ENCODE assay signal across 8 mouse cellular contexts in the genomic region with DNA sequence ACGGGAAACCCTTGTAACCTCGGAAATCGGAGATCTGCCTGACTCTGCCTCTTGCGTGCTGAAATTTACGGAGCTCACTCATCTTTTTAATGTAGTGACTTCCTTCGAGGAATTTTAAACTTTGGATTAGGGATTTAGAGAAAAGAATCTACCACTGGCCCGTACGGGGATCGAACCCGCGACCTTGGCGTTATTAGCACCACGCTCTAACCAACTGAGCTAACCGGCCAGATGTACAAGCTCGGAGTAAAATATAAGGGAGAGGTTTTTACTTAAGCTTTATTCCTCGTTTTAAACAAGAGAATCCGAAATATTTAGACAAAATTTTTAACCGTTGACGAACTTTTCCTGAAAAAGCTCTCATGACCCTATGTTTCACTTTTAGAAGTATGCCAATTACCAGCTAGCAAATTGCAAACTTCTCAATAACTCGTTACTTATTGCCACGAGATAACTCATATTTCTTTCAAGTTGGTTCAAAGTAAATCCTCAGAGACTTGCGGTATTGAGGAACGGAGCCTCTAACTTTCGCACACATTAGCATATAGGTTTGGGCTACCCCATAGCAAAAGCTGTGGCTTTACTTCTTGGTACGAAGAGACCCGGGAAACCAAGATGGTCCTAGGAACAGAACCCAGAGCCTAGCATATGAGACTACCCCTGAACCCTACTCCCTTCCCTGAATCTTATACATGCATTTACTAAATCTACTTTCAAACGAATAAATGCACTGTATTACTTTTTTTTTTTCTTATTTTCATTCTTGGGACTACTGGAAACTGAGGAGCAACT. TPM values are rescaled to one million over a fixed set of nuclear protein-coding genes. Genes with fewer than 3 reads are reported as not detected.
DNase-seq lines count a peak whose midpoint lies in the region; ATAC-seq and TF ChIP-seq lines count a peak whose summit lies in the region.

No protein-coding gene starts in this region.

- H3K27ac ChIP-seq in lung, embryonic 14.5 days (ENCODE audit: low read depth): no peak overlapping the region
- no peak overlapping the region for H3K27ac ChIP-seq in bone marrow, adult 2 months (ENCODE audit: control insufficient read depth, insufficient read depth, low read depth, low read length, poor library complexity)
- H3K27ac ChIP-seq in forebrain, embryonic 16.5 days (ENCODE audit: low read length): no peak overlapping the region
- H3K27ac ChIP-seq in intestine, postnatal 0 days (ENCODE audit: low read depth, low read length): no peak overlapping the region
- H3K27ac ChIP-seq in liver, embryonic 12.5 days: peak overlapping the region; percentile 15; the same call in 1 of the 2 replicates
- H3K27ac ChIP-seq in neural tube, embryonic 14.5 days (ENCODE audit: low read depth, low read length): no peak overlapping the region

- H3K9me3 ChIP-seq in lung, embryonic 14.5 days (ENCODE audit: low read depth, low read length): no peaks in the 10 kb centered on the region
- H3K9me3 ChIP-seq in forebrain, embryonic 16.5 days (ENCODE audit: control insufficient read depth, low read length): peaks cover 3% of the 10 kb centered on the region; the same call in 1 of the 2 replicates
- no peaks in the 10 kb centered on the region for H3K9me3 ChIP-seq in intestine, postnatal 0 days (ENCODE audit: control insufficient read depth)
- H3K9me3 ChIP-seq in liver, embryonic 12.5 days (replicated peaks): no peaks in the 10 kb centered on the region
- H3K9me3 ChIP-seq in neural tube, embryonic 14.5 days (ENCODE audit: control insufficient read depth, low read length): no peaks in the 10 kb centered on the region

- no peaks in the 10 kb centered on the region for H3K36me3 ChIP-seq in lung, embryonic 14.5 days (ENCODE audit: insufficient read depth)
- H3K36me3 ChIP-seq in forebrain, embryonic 16.5 days (ENCODE audit: control insufficient read depth, insufficient read depth): no peaks in the 10 kb centered on the region
- H3K36me3 ChIP-seq in intestine, postnatal 0 days (ENCODE audit: control insufficient read depth, insufficient read depth): no peaks in the 10 kb centered on the region
- H3K36me3 ChIP-seq in liver, embryonic 12.5 days: no peaks in the 10 kb centered on the region
- no peaks in the 10 kb centered on the region for H3K36me3 ChIP-seq in neural tube, embryonic 14.5 days (ENCODE audit: control insufficient read depth, insufficient read depth, low read length)

- peak; percentile 87 for DNase-seq in lung, embryonic 14.5 days
- DNase-seq in lung, adult 18-20 months: no peak
- DNase-seq in gastrocnemius, adult 8-10 months (ENCODE audit: low spot score in 2 of 2): no peak

- no peak for TF ChIP-seq CTCF in lung, embryonic 14.5 days (IDR thresholded peaks at IDR 0.05; ENCODE audit: low read depth)
- TF ChIP-seq CTCF in bone marrow, adult 2 months (IDR thresholded peaks at IDR 0.05; ENCODE audit: control insufficient read depth, insufficient read depth, low read length): no peak
- no peak for TF ChIP-seq CTCF in intestine, postnatal 0 days (IDR thresholded peaks at IDR 0.05; ENCODE audit: low read depth)

- H3K4me3 ChIP-seq in lung, embryonic 14.5 days (ENCODE audit: low read depth, low read length): peak overlapping the region; percentile 32
- H3K4me3 ChIP-seq in bone marrow, adult 2 months (replicated peaks; ENCODE audit: control insufficient read depth, low read depth, low read length): peak overlapping the region; percentile 45
- peak overlapping the region; percentile 19; the same call in 1 of the 2 replicates for H3K4me3 ChIP-seq in forebrain, embryonic 16.5 days (replicated peaks; ENCODE audit: low read length)
- H3K4me3 ChIP-seq in intestine, postnatal 0 days (ENCODE audit: low read depth, low read length): peak overlapping the region; percentile 35
- peak overlapping the region; percentile 69 for H3K4me3 ChIP-seq in liver, embryonic 12.5 days
- H3K4me3 ChIP-seq in neural tube, embryonic 14.5 days (ENCODE audit: low read depth, low read length): peak overlapping the region; percentile 19

- H3K9ac ChIP-seq in lung, embryonic 14.5 days: peak overlapping the region; percentile 1; the same call in 1 of the 2 replicates
- H3K9ac ChIP-seq in forebrain, embryonic 16.5 days (replicated peaks; ENCODE audit: low read depth, low read length): no peak overlapping the region
- no peak overlapping the region for H3K9ac ChIP-seq in intestine, postnatal 0 days (ENCODE audit: low read depth, low read length)
- H3K9ac ChIP-seq in liver, embryonic 12.5 days: peak overlapping the region; percentile 67
- H3K9ac ChIP-seq in neural tube, embryonic 14.5 days (replicated peaks; ENCODE audit: low read depth, low read length): no peak overlapping the region

- peak; percentile 84 for ATAC-seq in lung, embryonic 14.5 days (ENCODE audit: insufficient read depth)
- no peak for ATAC-seq in forebrain, embryonic 16.5 days
- ATAC-seq in intestine, postnatal 0 days: no peak
- ATAC-seq in liver, embryonic 12.5 days: peak; percentile 81
- ATAC-seq in neural tube, embryonic 14.5 days (ENCODE audit: low read depth): no peak

- WGBS in lung, embryonic 14.5 days: 2% methylated on average over 27 of the region's 27 CpGs
- WGBS in bone marrow, adult 2 months: 11% methylated on average over 27 of the region's 27 CpGs
- 2% methylated on average over 27 of the region's 27 CpGs for WGBS in forebrain, embryonic 16.5 days
- 6% methylated on average over 27 of the region's 27 CpGs for WGBS in intestine, postnatal 0 days
- under 1% methylated on average over 27 of the region's 27 CpGs for WGBS in liver, embryonic 12.5 days (ENCODE audit: insufficient replicate concordance)
- WGBS in neural tube, embryonic 14.5 days: 1% methylated on average over 27 of the region's 27 CpGs

- peak overlapping the region; percentile 45 for H3K4me2 ChIP-seq in lung, embryonic 14.5 days
- H3K4me2 ChIP-seq in forebrain, embryonic 16.5 days (ENCODE audit: low read length): peak overlapping the region; percentile 28
- H3K4me2 ChIP-seq in intestine, postnatal 0 days (replicated peaks; ENCODE audit: low read depth): peak overlapping the region; percentile 60
- H3K4me2 ChIP-seq in liver, embryonic 12.5 days: peak overlapping the region; percentile 64
- H3K4me2 ChIP-seq in neural tube, embryonic 14.5 days (ENCODE audit: low read depth, low read length): peak overlapping the region; percentile 33; the same call in 1 of the 2 replicates

- no peaks in the 10 kb centered on the region for H3K4me1 ChIP-seq in lung, embryonic 14.5 days (ENCODE audit: insufficient read depth)
- H3K4me1 ChIP-seq in bone marrow, adult 2 months (ENCODE audit: control insufficient read depth, insufficient read depth, low read length): no peaks in the 10 kb centered on the region; the same call in 1 of the 2 replicates
- H3K4me1 ChIP-seq in forebrain, embryonic 16.5 days (replicated peaks; ENCODE audit: control insufficient read depth, insufficient read depth, low read length): no peaks in the 10 kb centered on the region
- no peaks in the 10 kb centered on the region for H3K4me1 ChIP-seq in intestine, postnatal 0 days (replicated peaks; ENCODE audit: control insufficient read depth, insufficient read depth, low read length)
- H3K4me1 ChIP-seq in liver, embryonic 12.5 days: peaks cover 11% of the 10 kb centered on the region
- H3K4me1 ChIP-seq in neural tube, embryonic 14.5 days (ENCODE audit: control insufficient read depth, insufficient read depth, low read length): no peaks in the 10 kb centered on the region

- no peaks in the 10 kb centered on the region for H3K27me3 ChIP-seq in lung, embryonic 14.5 days (ENCODE audit: insufficient read depth, low read length)
- 0 out of 2 replicates have a peak, but pooled peaks cover 2% of the 10 kb centered on the region for H3K27me3 ChIP-seq in forebrain, embryonic 16.5 days (replicated peaks; ENCODE audit: control insufficient read depth, insufficient read depth, low read length)
- no peaks in the 10 kb centered on the region for H3K27me3 ChIP-seq in intestine, postnatal 0 days (replicated peaks; ENCODE audit: control insufficient read depth, insufficient read depth, low read length)
- no peaks in the 10 kb centered on the region for H3K27me3 ChIP-seq in liver, embryonic 12.5 days (replicated peaks)
- H3K27me3 ChIP-seq in neural tube, embryonic 14.5 days (ENCODE audit: control insufficient read depth, insufficient read depth, low read length): no peaks in the 10 kb centered on the region

- TF ChIP-seq POLR2A in bone marrow, adult 2 months (IDR thresholded peaks at IDR 0.05; ENCODE audit: borderline replicate concordance, control insufficient read depth, low read depth, low read length): no peak

RNA-seq across cellular contexts. Expression of gene Hist1h2br, which starts 48.5 kb away (rescaled TPM):
- 26.4 and 28.5 TPM in 2 replicates for polyA plus RNA-seq in lung, embryonic 14.5 days (2014; fragmentation: Nextera tagmentation; extraction: Ambion mirVana)
- 36.9 and 43.8 TPM in 2 replicates for polyA plus RNA-seq in bone marrow, adult 2 months (2011; ENCODE audit: insufficient read depth, insufficient read length, low replicate concordance, missing spikeins)
- polyA plus RNA-seq in forebrain, embryonic 16.5 days (2015; fragmentation: Nextera tagmentation; extraction: Ambion mirVana): 7.8 and 8.3 TPM in 2 replicates
- polyA plus RNA-seq in intestine, postnatal 0 days (2015; fragmentation: Nextera tagmentation; extraction: Ambion mirVana): 7.8 and 10.0 TPM in 2 replicates
- 25.4 and 26.3 TPM in 2 replicates for polyA plus RNA-seq in liver, embryonic 12.5 days (2016; fragmentation: Nextera tagmentation; extraction: Ambion mirVana)
- 2.4 and 4.8 TPM in 2 replicates for polyA plus RNA-seq in neural tube, embryonic 14.5 days (2014; fragmentation: Nextera tagmentation; extraction: Ambion mirVana)
- total RNA-seq in gastrocnemius, adult 8-10 months (2022): 10 to 100 TPM; 13.3 to 26.6 (median 21.0) TPM

RNA-seq across cellular contexts. Expression of gene Hist1h2ap, which starts 48.8 kb away (rescaled TPM):
- 5,437 and 5,439 TPM in 2 replicates for polyA plus RNA-seq in lung, embryonic 14.5 days (2014; fragmentation: Nextera tagmentation; extraction: Ambion mirVana)
- 94.2 and 102 TPM in 2 replicates for polyA plus RNA-seq in bone marrow, adult 2 months (2011; ENCODE audit: insufficient read depth, insufficient read length, low replicate concordance, missing spikeins)
- 1,189 and 1,296 TPM in 2 replicates for polyA plus RNA-seq in forebrain, embryonic 16.5 days (2015; fragmentation: Nextera tagmentation; extraction: Ambion mirVana)
- polyA plus RNA-seq in intestine, postnatal 0 days (2015; fragmentation: Nextera tagmentation; extraction: Ambion mirVana): 1,504 and 1,780 TPM in 2 replicates
- polyA plus RNA-seq in liver, embryonic 12.5 days (2016; fragmentation: Nextera tagmentation; extraction: Ambion mirVana): 5,867 and 6,049 TPM in 2 replicates
- polyA plus RNA-seq in neural tube, embryonic 14.5 days (2014; fragmentation: Nextera tagmentation; extraction: Ambion mirVana): 268 and 373 TPM in 2 replicates
- total RNA-seq in gastrocnemius, adult 8-10 months (2022): 1 to 10 TPM in 2 of 4 experiments, not detected in 2; 1.4 to 2.6 TPM

RNA-seq across cellular contexts. Expression of gene Hist1h4n, which starts 50.1 kb away (rescaled TPM):
- polyA plus RNA-seq in lung, embryonic 14.5 days (2014; fragmentation: Nextera tagmentation; extraction: Ambion mirVana): 31.8 and 32.5 TPM in 2 replicates
- polyA plus RNA-seq in bone marrow, adult 2 months (2011; ENCODE audit: insufficient read depth, insufficient read length, low replicate concordance, missing spikeins): 79.8 and 313 TPM in 2 replicates
- polyA plus RNA-seq in forebrain, embryonic 16.5 days (2015; fragmentation: Nextera tagmentation; extraction: Ambion mirVana): 5.9 and 6.4 TPM in 2 replicates
- polyA plus RNA-seq in intestine, postnatal 0 days (2015; fragmentation: Nextera tagmentation; extraction: Ambion mirVana): 2.1 and 5.3 TPM in 2 replicates
- polyA plus RNA-seq in liver, embryonic 12.5 days (2016; fragmentation: Nextera tagmentation; extraction: Ambion mirVana): 20.8 and 25.3 TPM in 2 replicates
- polyA plus RNA-seq in neural tube, embryonic 14.5 days (2014; fragmentation: Nextera tagmentation; extraction: Ambion mirVana): 4.7 and 7.3 TPM in 2 replicates
- total RNA-seq in gastrocnemius, adult 8-10 months (2022): 10 to 100 TPM in 1 of 4 experiments, 1 to 10 TPM in 1, not detected in 2; 9.2 to 18.0 TPM

Comparison
In these comparisons a context has a peak if more than half of its experiments do, and no peak if none do; other contexts are left out.
1. ATAC-seq: peak in lung, embryonic 14.5 days (single experiment) and liver, embryonic 12.5 days (single experiment); none in forebrain, embryonic 16.5 days (single experiment), intestine, postnatal 0 days (single experiment) and neural tube, embryonic 14.5 days (single experiment).
2. H3K4me3 ChIP-seq: peak in every context shown above with its lines; median percentile 69 in liver, embryonic 12.5 days; 45 in bone marrow, adult 2 months; 35 in intestine, postnatal 0 days; 32 in lung, embryonic 14.5 days; 19 in forebrain, embryonic 16.5 days; 19 in neural tube, embryonic 14.5 days.
3. H3K9ac ChIP-seq: peak in lung, embryonic 14.5 days (single experiment) and liver, embryonic 12.5 days (single experiment); none in forebrain, embryonic 16.5 days (single experiment), intestine, postnatal 0 days (single experiment) and neural tube, embryonic 14.5 days (single experiment).
4. Peak in every context shown above with its lines, with median percentiles within 50 percentile points of each other: H3K4me2 ChIP-seq.